Mouse (Mus musculus): ENCODE measurements at regions not wholly inside any gene's neighbourhood (a gene's known extent, or its start where the extent isn't known, plus 50 kb on each side); places are given as distances from the start of the nearest gene placed in this dataset.

GRCm38 (mm10) chr1:132820136-132820535 is 59.9 kb upstream of the Lrrn2 start:
- no peaks in the 10 kb centered on the region for H3K4me1 ChIP-seq
- no peaks in the 10 kb centered on the region for H3K36me3 ChIP-seq
- H3K27ac ChIP-seq, result no peak overlapping the region
- H3K9ac ChIP-seq, result no peak overlapping the region
- H3K27me3 ChIP-seq (replicated peaks), result peaks cover 8% of the 10 kb centered on the region
- WGBS (ENCODE audit: insufficient replicate concordance), result 32% methylated on average over 8 of the region's 8 CpGs
- H3K4me2 ChIP-seq, result no peak overlapping the region
- H3K9me3 ChIP-seq (replicated peaks), result no peaks in the 10 kb centered on the region
- H3K4me3 ChIP-seq, result no peak overlapping the region
- no peak for ATAC-seq

GRCm38 (mm10) chr1:132818296-132818695 is 61.8 kb upstream of the Lrrn2 start:
- no peak overlapping the region for H3K4me2 ChIP-seq
- no peak overlapping the region for H3K27ac ChIP-seq
- no peak overlapping the region for H3K4me3 ChIP-seq
- no peaks in the 10 kb centered on the region for H3K9me3 ChIP-seq (replicated peaks)
- peaks cover 8% of the 10 kb centered on the region for H3K27me3 ChIP-seq (replicated peaks)
- no peak for ATAC-seq
- no peak overlapping the region for H3K9ac ChIP-seq
- H3K4me1 ChIP-seq, result no peaks in the 10 kb centered on the region
- 45% methylated on average over 7 of the region's 7 CpGs for WGBS (ENCODE audit: insufficient replicate concordance)
- no peaks in the 10 kb centered on the region for H3K36me3 ChIP-seq

- H3K4me2 ChIP-seq, result no peak overlapping the region
- no peak overlapping the region for H3K27ac ChIP-seq
- no peaks in the 10 kb centered on the region for H3K9me3 ChIP-seq (replicated peaks)
- no peak for ATAC-seq
- no peaks in the 10 kb centered on the region for H3K36me3 ChIP-seq
- peaks cover 8% of the 10 kb centered on the region for H3K27me3 ChIP-seq (replicated peaks)
- H3K9ac ChIP-seq, result no peak overlapping the region
- no peaks in the 10 kb centered on the region for H3K4me1 ChIP-seq
- WGBS (ENCODE audit: insufficient replicate concordance), result 81% methylated on average over 2 of the region's 2 CpGs
- H3K4me3 ChIP-seq, result no peak overlapping the region
These were observed 62.7 kb upstream of the Lrrn2 start for GRCm38 (mm10) chr1:132817366-132817765.

- H3K4me1 ChIP-seq, result no peaks in the 10 kb centered on the region
- H3K9me3 ChIP-seq (replicated peaks), result no peaks in the 10 kb centered on the region
- no peak overlapping the region for H3K9ac ChIP-seq
- ATAC-seq, result no peak
- H3K27me3 ChIP-seq (replicated peaks), result peaks cover 11% of the 10 kb centered on the region
- H3K4me2 ChIP-seq, result no peak overlapping the region
- H3K27ac ChIP-seq, result no peak overlapping the region
- H3K36me3 ChIP-seq, result no peaks in the 10 kb centered on the region
- WGBS (ENCODE audit: insufficient replicate concordance), result 74% methylated on average over 9 of the region's 9 CpGs
- no peak overlapping the region for H3K4me3 ChIP-seq
These were observed 63.9 kb upstream of the Nfasc start for GRCm38 (mm10) chr1:132805543-132805942.

GRCm38 (mm10) chr1:132803842-132804241 is 62.2 kb upstream of the Nfasc start:
- Histone ChIP-seq H3K27me3 (replicated peaks) (peaks cover 26% of the 10 kb centered on the region), H3K9ac (no peak overlapping the region), H3K4me1 (no peaks in the 10 kb centered on the region), H3K27ac (no peak overlapping the region), H3K9me3 (replicated peaks) (no peaks in the 10 kb centered on the region), H3K4me2 (no peak overlapping the region), H3K36me3 (no peaks in the 10 kb centered on the region), H3K4me3 (no peak overlapping the region)
- no peak for ATAC-seq
- 53% methylated on average over 9 of the region's 9 CpGs for WGBS (ENCODE audit: insufficient replicate concordance)

GRCm38 (mm10) chr1:132802380-132802779 is 60.8 kb upstream of the Nfasc start:
- no peaks in the 10 kb centered on the region for H3K4me1 ChIP-seq

GRCm38 (mm10) chr1:132800285-132800684 is 58.7 kb upstream of the Nfasc start:
- H3K9me3 ChIP-seq (replicated peaks), result no peaks in the 10 kb centered on the region
- peak overlapping the region; percentile 29; the same call in 1 of the 2 replicates for H3K4me2 ChIP-seq
- no peaks in the 10 kb centered on the region for H3K36me3 ChIP-seq
- no peak overlapping the region for H3K9ac ChIP-seq
- 5% methylated on average over 9 of the region's 9 CpGs for WGBS (ENCODE audit: insufficient replicate concordance)
- ATAC-seq, result no peak
- H3K4me3 ChIP-seq, result no peak overlapping the region
- no peaks in the 10 kb centered on the region for H3K4me1 ChIP-seq
- H3K27ac ChIP-seq, result no peak overlapping the region
- H3K27me3 ChIP-seq (replicated peaks), result peaks cover 26% of the 10 kb centered on the region

More at GRCm38 (mm10) chr1:132802380-132802779, 60.8 kb upstream of the Nfasc start:
- WGBS (ENCODE audit: insufficient replicate concordance), result 22% methylated on average over 4 of the region's 4 CpGs
- H3K36me3 ChIP-seq, result no peaks in the 10 kb centered on the region
- H3K27me3 ChIP-seq (replicated peaks), result peaks cover 26% of the 10 kb centered on the region
- H3K9me3 ChIP-seq (replicated peaks), result no peaks in the 10 kb centered on the region
- H3K4me3 ChIP-seq, result no peak overlapping the region
- no peak overlapping the region for H3K9ac ChIP-seq
- no peak overlapping the region for H3K27ac ChIP-seq
- ATAC-seq, result no peak
- no peak overlapping the region for H3K4me2 ChIP-seq

GRCm38 (mm10) chr1:132799258-132799657 is 57.7 kb upstream of the Nfasc start:
- Histone ChIP-seq H3K36me3 (no peaks in the 10 kb centered on the region), H3K9ac (no peak overlapping the region), H3K27ac (no peak overlapping the region), H3K4me2 (no peak overlapping the region), H3K9me3 (replicated peaks) (no peaks in the 10 kb centered on the region), H3K4me1 (no peaks in the 10 kb centered on the region), H3K27me3 (replicated peaks) (peaks cover 26% of the 10 kb centered on the region), H3K4me3 (no peak overlapping the region)
- WGBS (ENCODE audit: insufficient replicate concordance), result 1% methylated on average over 6 of the region's 6 CpGs
- no peak for ATAC-seq

- no peak overlapping the region for H3K27ac ChIP-seq
- peaks cover 4% of the 10 kb centered on the region for H3K27me3 ChIP-seq (replicated peaks)
- no peak overlapping the region for H3K4me2 ChIP-seq
- H3K4me1 ChIP-seq, result no peaks in the 10 kb centered on the region
- no peak overlapping the region for H3K4me3 ChIP-seq
- H3K9ac ChIP-seq, result no peak overlapping the region
- H3K36me3 ChIP-seq, result no peaks in the 10 kb centered on the region
- no peaks in the 10 kb centered on the region for H3K9me3 ChIP-seq (replicated peaks)
- WGBS (ENCODE audit: insufficient replicate concordance), result 65% methylated on average over 1 of the region's 1 CpGs
- no peak for ATAC-seq
These were observed 52.9 kb upstream of the Nfasc start for GRCm38 (mm10) chr1:132794462-132794861.

Data from liver, embryonic 12.5 days (tissue).